Mouse (Mus musculus) heart, postnatal 10 days (tissue): ENCODE data around the gene Rbfox3. TPM values are rescaled to one million over a fixed set of nuclear protein-coding genes. Genes with fewer than 3 reads are reported as not detected.

Experiments used
- DNase-seq, 2 experiments: peaks; one replicate each; pipeline ENCODE4 v3.0.0; 2021
- intact Hi-C: fragments of 180-260 bp; cut with DNase I; formaldehyde crosslinking; loops from one replicate; pipeline ENCODE4 v1.15.1; 2025
- total RNA-seq, 2 experiments: library from RNA; stranded (reverse); gene quantifications; 2 replicates each; pipeline ENCODE4 v1.2.3; 2021

The Rbfox3 gene
- total RNA-seq, 2 experiments from 2014 or later, result 0.36 TPM; not detected in 1

DNA sequence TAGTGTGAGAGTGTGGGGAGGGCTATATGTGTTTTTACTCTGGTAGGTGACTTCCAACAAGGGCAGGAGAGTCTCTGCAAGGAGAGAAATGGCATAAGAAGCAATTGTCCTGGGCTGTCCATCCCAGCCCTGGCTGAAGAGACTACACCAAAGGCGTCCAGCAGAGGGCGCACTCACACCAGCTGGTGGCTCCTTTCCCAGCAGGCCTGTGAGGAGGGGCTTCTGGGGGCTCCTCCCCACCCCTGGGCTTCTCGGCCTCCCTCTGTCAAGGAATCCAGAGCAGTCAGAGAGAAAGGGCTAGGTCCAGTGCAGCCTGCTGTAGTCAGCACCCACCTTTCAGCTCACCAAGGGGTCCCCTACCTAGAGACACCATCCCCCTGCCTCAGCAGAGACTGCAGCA is 337.8 kb downstream of the Rbfox3 start:
- DNase-seq, result peak; percentile 21 to 61
- intact Hi-C loops, result no loop called here

- intact Hi-C loops, result no loop called here
- no peak for DNase-seq
Observed at GRCm38 (mm10) chr11:118573000-118573399, 338.4 kb downstream of the Rbfox3 start.

GRCm38 (mm10) chr11:118570164-118570563 is 341.2 kb downstream of the Rbfox3 start:
- intact Hi-C loops, result no loop called here

GRCm38 (mm10) chr11:118569571-118570062 is 341.8 kb downstream of the Rbfox3 start:
- no peak for DNase-seq
- intact Hi-C loops, result no loop called here

More at GRCm38 (mm10) chr11:118570164-118570563, 341.2 kb downstream of the Rbfox3 start:
- no peak for DNase-seq

DNA sequence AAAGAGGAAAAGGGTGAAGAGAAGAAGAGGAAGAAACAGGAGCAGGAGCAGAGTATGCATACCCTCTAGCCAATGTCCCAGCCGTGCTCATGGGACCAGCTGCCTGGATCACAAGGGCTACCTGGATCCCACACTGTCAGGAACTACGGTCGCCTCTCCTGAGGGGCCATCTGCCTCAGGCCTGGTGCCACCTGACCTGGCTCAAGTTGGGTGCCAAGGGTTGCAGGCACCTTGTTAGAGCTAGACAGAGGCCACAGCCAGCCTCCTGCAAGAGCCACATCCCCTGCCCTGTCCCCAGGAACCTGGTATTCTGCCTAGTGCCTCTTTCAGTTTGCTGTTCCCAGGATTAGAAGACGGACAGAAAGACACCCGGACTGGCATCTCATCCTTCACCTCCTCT is 347.5 kb downstream of the Rbfox3 start:
- no peak for DNase-seq
- intact Hi-C loops, result no loop called here

DNA sequence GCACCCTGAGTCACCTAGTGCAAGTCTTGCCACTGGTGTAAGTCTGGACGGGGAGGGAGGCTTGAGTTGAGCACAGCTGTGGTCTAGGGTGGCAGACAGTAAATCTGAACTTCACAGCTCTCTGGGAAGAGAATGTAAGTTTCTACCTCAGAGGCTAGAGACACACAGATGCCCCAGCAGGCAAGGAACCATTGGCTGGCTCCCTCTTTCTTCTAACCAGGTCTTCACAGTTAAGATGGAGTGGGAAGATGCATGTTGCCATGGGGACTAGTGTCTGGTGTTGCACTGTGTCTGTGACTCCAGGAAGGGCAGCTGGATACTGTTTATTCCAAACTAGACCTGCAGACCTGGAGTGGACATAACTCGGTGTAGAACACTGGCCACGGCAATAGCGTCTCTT is 348.6 kb downstream of the Rbfox3 start:
- intact Hi-C loops, result no loop called here
- DNase-seq, result no peak

DNA sequence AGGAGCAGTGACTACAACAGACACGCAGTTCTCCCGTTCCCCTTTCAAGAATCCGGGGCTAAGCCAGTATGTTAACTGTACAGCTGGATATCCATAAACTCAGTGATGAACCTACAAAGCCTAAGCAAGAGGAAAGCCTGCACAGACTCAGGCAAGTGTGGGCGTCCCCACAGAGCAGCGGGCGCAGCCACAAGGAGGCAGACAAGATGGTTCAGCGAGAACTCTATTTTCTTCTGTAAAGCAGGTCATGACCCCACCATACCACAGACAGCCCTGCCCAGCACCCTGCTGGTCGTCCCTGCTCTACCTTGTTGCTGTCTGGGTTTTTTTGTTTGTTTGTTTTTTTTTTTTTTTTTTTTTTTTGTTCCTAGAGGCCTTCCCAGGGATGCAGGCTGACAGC is 353.2 kb downstream of the Rbfox3 start:
- intact Hi-C loops, result no loop called here
- DNase-seq, result no peak

DNA sequence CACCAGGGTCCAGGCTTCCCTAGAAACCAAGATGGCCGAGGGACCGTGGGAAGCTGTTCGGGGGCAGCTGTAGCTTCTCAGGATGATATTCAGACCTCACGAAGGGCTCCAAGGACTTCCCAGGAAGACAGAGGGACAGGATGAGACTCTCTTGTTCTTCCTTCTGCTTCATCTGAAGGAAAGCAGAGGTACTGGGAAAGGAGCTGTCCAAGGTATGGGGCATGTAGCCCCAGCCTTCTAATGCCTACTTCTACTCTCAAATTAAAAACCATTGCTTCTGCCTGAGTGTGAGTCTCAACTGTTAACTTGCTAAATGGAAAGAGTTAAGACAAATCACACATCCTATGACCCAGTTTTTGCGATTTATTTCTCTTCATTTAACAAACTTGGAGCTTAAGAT is 355.8 kb downstream of the Rbfox3 start:
- DNase-seq, result peak in 1 of 2 experiments; percentile 14
- intact Hi-C loops, result no loop called here

DNA sequence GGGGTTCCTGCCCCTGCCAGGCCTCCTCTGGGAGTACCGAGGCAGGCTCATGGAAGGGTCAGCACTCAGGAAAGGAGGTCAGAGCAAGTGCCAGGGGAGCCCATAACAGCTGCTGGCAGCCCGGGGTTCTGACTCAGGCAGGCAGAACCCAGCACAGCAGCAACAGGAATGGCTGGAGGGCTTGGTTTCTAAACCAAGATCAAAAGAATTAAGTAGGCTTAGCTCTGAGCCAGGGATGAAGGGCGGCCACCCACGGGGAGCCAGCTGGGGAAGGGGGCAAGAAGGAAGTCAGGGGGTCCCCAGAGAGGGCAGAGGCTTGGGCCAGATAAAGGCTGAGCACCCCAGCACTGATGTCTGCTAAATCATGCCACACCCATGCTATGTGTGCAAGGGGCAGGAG is 356.9 kb downstream of the Rbfox3 start:
- intact Hi-C loops, result no loop called here
- no peak for DNase-seq

DNA sequence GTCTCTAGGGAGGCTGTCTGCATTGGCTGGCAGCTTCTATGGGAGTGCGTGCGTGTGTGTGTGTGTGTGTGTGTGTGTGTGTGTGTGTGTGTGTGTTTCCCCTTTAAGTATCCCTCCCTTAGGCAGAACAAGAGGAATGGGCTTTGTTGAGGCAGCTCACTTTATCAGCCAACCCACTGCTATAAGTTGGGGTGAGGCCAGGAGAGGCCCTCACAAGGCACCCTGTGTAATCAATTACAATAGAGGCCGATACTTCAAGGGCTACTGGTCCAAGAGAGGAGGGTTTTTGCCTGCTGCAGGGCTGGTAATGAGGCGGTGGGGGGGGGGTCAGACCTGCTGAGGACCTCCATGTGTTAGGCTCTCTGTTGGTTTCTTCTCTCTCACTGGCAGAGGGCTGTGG is 357.5 kb downstream of the Rbfox3 start:
- DNase-seq, result no peak
- intact Hi-C loops, result no loop called here

- DNase-seq, result no peak
- intact Hi-C loops, result no loop called here
Observed at GRCm38 (mm10) chr11:118553001-118553400, 358.4 kb downstream of the Rbfox3 start.

DNA sequence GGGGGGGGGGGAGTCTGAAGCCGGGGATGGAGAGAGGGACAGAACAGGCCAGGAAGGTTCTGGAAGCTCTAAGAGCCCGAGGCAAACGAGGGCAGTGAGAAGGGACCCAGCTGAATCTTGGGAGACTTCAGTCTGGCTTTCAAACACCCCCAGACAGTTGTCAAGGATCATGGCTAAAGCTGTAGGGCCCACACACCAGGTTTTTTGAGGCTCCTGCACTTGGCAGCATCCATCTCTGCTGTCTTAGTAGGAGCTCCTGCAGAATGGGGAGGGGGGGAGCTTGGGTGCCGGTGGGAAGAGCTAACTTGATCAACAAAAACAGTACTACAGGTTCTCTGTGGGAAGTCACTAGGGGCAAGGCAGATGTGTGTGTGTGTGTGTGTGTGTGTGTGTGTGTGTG is 358.9 kb downstream of the Rbfox3 start:
- no peak for DNase-seq
- intact Hi-C loops, result no loop called here

GRCm38 (mm10) chr11:118551705-118552104 is 359.7 kb downstream of the Rbfox3 start:
- no peak for DNase-seq
- intact Hi-C loops, result no loop called here

DNA sequence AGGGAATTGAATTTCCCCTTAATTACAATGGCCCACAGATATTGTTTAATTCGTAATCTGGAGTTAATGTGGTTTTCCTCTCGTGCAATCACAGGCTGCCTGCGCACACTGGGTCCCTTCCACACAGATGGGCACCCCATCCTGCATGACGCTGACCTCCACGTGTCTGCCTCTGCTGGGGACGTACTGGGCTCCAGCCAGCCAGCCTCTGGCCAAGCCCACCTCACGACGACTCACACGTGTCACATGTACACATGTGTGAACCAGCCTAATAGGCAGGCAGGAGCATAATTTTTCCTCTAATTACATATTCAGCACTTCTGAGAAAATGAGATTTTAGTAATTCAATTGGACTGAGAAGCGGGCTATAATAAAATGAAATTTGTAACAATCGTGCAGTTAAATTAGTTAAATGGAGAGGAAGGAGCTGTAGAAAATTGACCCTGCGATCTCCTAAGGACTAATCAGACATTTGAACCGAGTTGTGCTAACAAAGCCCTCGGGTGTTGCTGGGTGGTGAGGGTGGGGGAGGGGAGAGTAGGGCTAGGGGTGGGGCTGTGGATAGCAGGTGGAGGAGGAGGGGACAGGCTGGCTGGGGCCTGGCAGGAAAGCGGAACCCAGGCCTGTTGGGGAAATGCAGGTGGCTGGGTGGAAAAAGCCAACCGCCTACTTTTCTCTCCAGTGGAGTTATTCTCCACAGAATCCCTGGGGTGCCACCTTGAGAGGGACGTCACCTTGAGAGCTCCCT is 360.4 kb downstream of the Rbfox3 start:
- DNase-seq, result no peak
- intact Hi-C loops, result no loop called here

DNA sequence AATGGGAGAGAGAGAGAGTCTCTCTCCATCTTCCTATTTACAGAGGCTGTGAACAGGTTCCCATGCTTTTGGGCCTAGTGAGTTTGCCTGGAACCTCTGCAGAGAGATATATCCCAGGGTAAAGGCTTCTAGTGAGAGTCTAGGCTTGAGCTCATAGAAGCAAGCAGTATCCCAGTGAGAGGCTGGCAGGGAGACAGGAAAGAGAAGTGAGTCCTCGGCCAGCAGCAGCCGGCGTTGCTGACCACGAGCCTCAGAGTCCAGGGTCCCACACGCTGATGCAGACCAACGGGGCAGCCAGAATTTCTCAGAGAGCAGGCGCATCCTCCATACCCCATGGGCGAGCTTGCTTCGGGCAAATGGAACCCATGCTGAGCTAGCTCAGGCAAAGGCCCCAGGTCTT is 363.2 kb downstream of the Rbfox3 start:
- intact Hi-C loops, result no loop called here
- no peak for DNase-seq

- DNase-seq, result no peak
- intact Hi-C loops, result no loop called here
Observed at GRCm38 (mm10) chr11:118546269-118546668, 365.1 kb downstream of the Rbfox3 start.

GRCm38 (mm10) chr11:118545690-118546089 is 365.7 kb downstream of the Rbfox3 start:
- intact Hi-C loops, result no loop called here
- DNase-seq, result peak; percentile 5 to 10

DNA sequence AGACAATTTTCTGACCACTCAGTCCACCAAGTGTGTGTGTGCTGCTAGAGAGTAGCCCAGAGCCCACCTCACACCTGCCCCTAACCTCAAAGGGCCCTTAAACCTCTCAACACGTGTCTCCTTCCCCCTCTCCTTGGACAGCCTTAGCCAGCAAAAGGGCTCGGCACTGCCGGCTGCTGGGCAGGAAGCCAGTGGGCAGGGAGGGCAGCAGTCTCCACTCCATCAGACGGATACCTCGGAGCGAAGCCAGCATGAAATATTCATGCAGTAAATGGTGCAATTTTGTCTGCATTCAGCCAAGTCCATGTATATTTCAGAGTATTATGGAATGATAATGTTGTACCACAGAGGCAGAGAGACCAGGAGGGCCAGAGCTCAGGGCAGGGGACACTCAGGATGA is 366.8 kb downstream of the Rbfox3 start:
- intact Hi-C loops, result no loop called here
- DNase-seq, result no peak

GRCm38 (mm10) chr11:118542906-118543305 is 368.5 kb downstream of the Rbfox3 start:
- DNase-seq, result no peak
- intact Hi-C loops, result no loop called here

DNA sequence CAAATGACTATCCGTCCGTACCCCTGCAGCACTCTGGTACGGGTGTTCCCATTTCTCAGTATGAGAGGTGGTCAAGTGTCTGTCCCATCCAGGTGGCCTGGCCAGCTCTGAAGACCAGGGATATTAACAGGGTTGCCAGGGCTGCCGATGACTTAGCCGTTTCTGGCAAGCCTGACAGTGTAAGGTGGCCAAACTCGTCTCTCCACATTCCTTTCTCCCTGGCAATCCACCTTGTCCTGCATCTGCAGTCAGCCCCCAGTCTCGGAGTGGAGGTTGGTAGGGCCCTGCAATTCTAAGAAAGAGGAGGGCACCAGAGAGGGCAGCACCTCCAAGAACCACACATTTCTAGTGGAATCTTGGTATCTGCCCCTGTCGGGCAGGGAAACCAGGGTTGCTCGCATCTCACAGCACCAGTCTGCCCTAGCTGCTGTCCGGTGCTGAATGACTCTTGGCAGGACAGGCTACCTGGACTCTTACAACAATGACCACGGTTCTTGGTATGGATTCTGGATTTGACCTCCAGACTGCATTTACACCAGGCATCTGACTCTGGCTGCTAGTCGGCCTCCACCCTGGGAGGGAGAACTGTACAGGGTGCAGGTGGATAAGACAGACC is 370.9 kb downstream of the Rbfox3 start:
- intact Hi-C loops, result no loop called here
- DNase-seq, result no peak

- DNase-seq, result no peak
- intact Hi-C loops, result no loop called here
Observed at GRCm38 (mm10) chr11:118538008-118538407, 373.4 kb downstream of the Rbfox3 start.

- DNase-seq, result peak; percentile 24 to 42
- intact Hi-C loops, result no loop called here
Observed at GRCm38 (mm10) chr11:118534382-118535092, 376.9 kb downstream of the Rbfox3 start.
